Mouse (Mus musculus) thymus, adult 2 months (tissue): Measurements from ENCODE around the gene Cd160.

Source experiments
- CTCF ChIP-seq: fragments of 200-500 bp; IDR thresholded peaks from 2 replicates; pipeline ENCODE4 v1.5.1; 2012; ENCODE audit warnings: mild to moderate bottlenecking, control low read depth, low read length, moderate library complexity, borderline replicate concordance; ENCODE audit not compliant: control insufficient read depth, poor library complexity, insufficient read depth; ENCODE audit errors: extremely low read depth
- POLR2A ChIP-seq: fragments of 200-500 bp; IDR thresholded peaks from 2 replicates; pipeline ENCODE4 v1.6.1; 2012; ENCODE audit warnings: mild to moderate bottlenecking, low read length, control low read depth, moderate library complexity; ENCODE audit not compliant: control insufficient read depth, poor library complexity, insufficient read depth; ENCODE audit errors: extremely low read depth

DNA sequence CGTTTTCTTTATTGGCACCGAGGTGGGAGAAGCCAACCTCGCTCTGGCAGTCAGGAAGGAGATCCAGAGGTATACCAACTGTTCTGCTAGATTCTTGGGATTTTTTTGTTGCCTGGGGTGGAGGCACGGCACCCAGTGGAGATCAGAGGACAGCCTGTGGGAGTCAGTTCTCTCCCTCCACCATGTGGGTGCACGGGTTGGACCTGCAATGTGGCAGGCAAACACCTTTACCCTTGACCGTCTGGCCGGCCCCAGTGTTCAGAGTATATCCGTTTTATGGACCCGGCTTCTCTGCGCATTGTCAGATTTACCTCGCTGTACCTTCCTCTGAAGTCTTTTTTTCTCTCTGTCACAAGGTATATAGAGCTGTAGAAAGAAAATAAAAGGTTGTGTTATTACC, 28.9 kb downstream of the Cd160 start:
- TF ChIP-seq POLR2A = no peak
- TF ChIP-seq CTCF = no peak
